Mouse (Mus musculus) cortical plate, adult 2 months (tissue): ENCODE measurements around the gene Zc3h13. TPM values are rescaled to one million over a fixed set of nuclear protein-coding genes. Genes with fewer than 3 reads are reported as not detected.

Experiments used
- H3K27ac ChIP-seq: fragments of 200-500 bp; 2 replicates; pipeline ENCODE4 v1.5.1; 2012; ENCODE audit warnings: low read length, control low read depth, inconsistent platforms; ENCODE audit not compliant: insufficient read depth
- H3K4me1 ChIP-seq: fragments of 200-500 bp; 2 replicates; pipeline ENCODE4 v1.6.1; 2011; ENCODE audit warnings: low read length; ENCODE audit not compliant: control insufficient read depth, insufficient read depth
- H3K4me3 ChIP-seq: fragments of 200-500 bp; 2 replicates; pipeline ENCODE4 v1.5.1; 2011; ENCODE audit warnings: mild to moderate bottlenecking, low read length, control low read depth; ENCODE audit not compliant: insufficient read depth
- CTCF ChIP-seq: fragments of 200-500 bp; IDR thresholded peaks from 2 replicates; pipeline ENCODE4 v1.5.1; 2011; ENCODE audit warnings: mild to moderate bottlenecking, control low read depth, low read length; ENCODE audit not compliant: insufficient read depth; ENCODE audit errors: extremely low read depth
- POLR2A ChIP-seq: fragments of 200-500 bp; IDR thresholded peaks from 2 replicates; pipeline ENCODE4 v1.6.1; 2011; ENCODE audit warnings: mild to moderate bottlenecking, low read length, control low read depth; ENCODE audit not compliant: insufficient read depth; ENCODE audit errors: extremely low read depth
- polyA plus RNA-seq: library from polyadenylated mRNA; depleted of rRNA; stranded (reverse); fragments of >200 nt; gene quantifications from 2 replicates; pipeline ENCODE4 v1.2.3, GENCODE M21; 2012

The Zc3h13 gene
- polyA plus RNA-seq, 1 experiment = 32.1 TPM

GRCm38 (mm10) chr14:75256521-75256920, 27.7 kb upstream of the Zc3h13 start:
- H3K4me1 ChIP-seq = no peaks in the 10 kb centered on the region
- no peak overlapping the region for H3K27ac ChIP-seq
- no peak overlapping the region for H3K4me3 ChIP-seq
- TF ChIP-seq POLR2A = no peak
- no peak for TF ChIP-seq CTCF

GRCm38 (mm10) chr14:75269531-75269930, 14.6 kb upstream of the Zc3h13 start:
- H3K27ac ChIP-seq = no peak overlapping the region
- H3K4me3 ChIP-seq = no peak overlapping the region
- H3K4me1 ChIP-seq = no peaks in the 10 kb centered on the region
- no peak for TF ChIP-seq POLR2A
- TF ChIP-seq CTCF = no peak

GRCm38 (mm10) chr14:75279716-75280115, 4.5 kb upstream of the Zc3h13 start:
- no peaks in the 10 kb centered on the region for H3K4me1 ChIP-seq
- TF ChIP-seq CTCF = no peak
- no peak for TF ChIP-seq POLR2A
- no peak overlapping the region for H3K27ac ChIP-seq
- no peak overlapping the region for H3K4me3 ChIP-seq

GRCm38 (mm10) chr14:75280406-75280805, 3.8 kb upstream of the Zc3h13 start:
- Histone ChIP-seq H3K27ac (no peak overlapping the region), H3K4me1 (peaks cover under 1% of the 10 kb centered on the region; the same call in 1 of the 2 replicates), H3K4me3 (no peak overlapping the region)
- TF ChIP-seq CTCF (no peak), POLR2A (no peak)

GRCm38 (mm10) chr14:75283609-75284192, 472 bp upstream of the Zc3h13 start:
- TF ChIP-seq CTCF (no peak), POLR2A (no peak)
- Histone ChIP-seq H3K4me3 (peak overlapping the region; percentile 95), H3K27ac (peak overlapping the region; percentile 70), H3K4me1 (peaks cover 1% of the 10 kb centered on the region)

GRCm38 (mm10) chr14:75301081-75301480, 16.9 kb downstream of the Zc3h13 start:
- TF ChIP-seq CTCF (no peak), POLR2A (no peak)
- no peak overlapping the region for H3K4me3 ChIP-seq
- H3K4me1 ChIP-seq = no peaks in the 10 kb centered on the region
- no peak overlapping the region for H3K27ac ChIP-seq

- no peak overlapping the region for H3K4me3 ChIP-seq
- H3K4me1 ChIP-seq = no peaks in the 10 kb centered on the region; the same call in 1 of the 2 replicates
- TF ChIP-seq POLR2A (no peak), CTCF (no peak)
- no peak overlapping the region for H3K27ac ChIP-seq
Measured at GRCm38 (mm10) chr14:75303807-75304206, 19.6 kb downstream of the Zc3h13 start.

- Histone ChIP-seq H3K4me1 (no peaks in the 10 kb centered on the region; the same call in 1 of the 2 replicates), H3K27ac (no peak overlapping the region), H3K4me3 (no peak overlapping the region)
- no peak for TF ChIP-seq CTCF
- TF ChIP-seq POLR2A = no peak
Measured at GRCm38 (mm10) chr14:75307855-75308254, 23.7 kb downstream of the Zc3h13 start.

- H3K4me3 ChIP-seq = no peak overlapping the region
- TF ChIP-seq CTCF = peak; percentile 29
- no peak for TF ChIP-seq POLR2A
- no peak overlapping the region for H3K27ac ChIP-seq
- H3K4me1 ChIP-seq = no peaks in the 10 kb centered on the region; the same call in 1 of the 2 replicates
Measured at GRCm38 (mm10) chr14:75309336-75309992, 25.3 kb downstream of the Zc3h13 start.

GRCm38 (mm10) chr14:75314484-75314883, 30.3 kb downstream of the Zc3h13 start:
- TF ChIP-seq CTCF (no peak), POLR2A (no peak)
- H3K4me1 ChIP-seq = no peaks in the 10 kb centered on the region
- H3K4me3 ChIP-seq = no peak overlapping the region
- no peak overlapping the region for H3K27ac ChIP-seq
